Mouse (Mus musculus): ENCODE results near the gene Ccdc74a. TPM values are rescaled to one million over a fixed set of nuclear protein-coding genes. Genes with fewer than 3 reads are reported as not detected.
"Not testable (repeated sequence)": the region's sequence is repeated elsewhere in the genome, so short reads cannot be mapped to it uniquely, and the experiment has no call there.

Ccdc74a gene
- total RNA-seq (2014; fragmentation: Nextera tagmentation), result not detected in 2 replicates
- total RNA-seq (2017), result not detected in 2 replicates

DNA sequence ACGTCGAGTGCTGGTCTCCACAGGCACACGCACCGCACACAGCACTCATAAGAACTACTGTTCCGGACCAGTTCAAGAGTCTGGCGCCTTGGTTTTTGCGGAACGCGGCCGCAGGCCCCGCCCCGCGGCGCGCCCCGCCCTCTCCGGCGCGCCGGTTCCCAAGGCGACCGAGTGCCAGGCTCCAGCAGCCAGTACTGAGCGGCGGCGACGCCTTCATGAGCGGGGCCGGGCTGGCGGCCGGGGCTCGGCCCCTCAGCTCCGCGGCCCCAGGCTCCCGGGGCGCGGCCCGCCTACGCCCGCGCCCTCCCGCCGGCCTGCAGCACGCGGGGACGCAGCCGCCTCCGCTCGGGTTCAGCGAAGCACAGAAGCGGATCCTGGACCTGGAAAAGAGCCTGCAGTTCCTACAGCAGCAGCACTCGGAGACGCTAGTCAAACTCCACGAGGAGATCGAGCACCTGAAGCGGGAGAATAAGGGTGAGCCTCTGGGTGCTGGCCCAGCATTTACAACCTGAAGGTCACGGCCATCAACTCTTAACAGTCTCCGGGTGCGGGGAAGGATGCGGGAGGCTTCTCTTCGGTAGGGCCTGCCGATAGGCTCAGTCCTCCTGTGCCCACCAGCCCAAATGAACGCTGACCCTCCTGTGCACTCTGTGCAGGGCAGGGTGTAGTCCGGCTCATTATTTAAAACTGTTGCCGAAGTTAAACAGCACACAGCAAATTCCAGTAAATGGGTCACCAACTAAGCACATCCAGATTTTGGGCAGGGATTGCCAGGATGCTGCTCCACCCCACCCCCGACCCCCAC, at the start of gene Ccdc74a:
Gene Ccdc74a (plus strand): TSS at position 161 of the 805 bp plus-strand sequence.
- peak; percentile 90 for ATAC-seq (replicated peaks; ENCODE audit: poor library complexity, severe bottlenecking)

DNA sequence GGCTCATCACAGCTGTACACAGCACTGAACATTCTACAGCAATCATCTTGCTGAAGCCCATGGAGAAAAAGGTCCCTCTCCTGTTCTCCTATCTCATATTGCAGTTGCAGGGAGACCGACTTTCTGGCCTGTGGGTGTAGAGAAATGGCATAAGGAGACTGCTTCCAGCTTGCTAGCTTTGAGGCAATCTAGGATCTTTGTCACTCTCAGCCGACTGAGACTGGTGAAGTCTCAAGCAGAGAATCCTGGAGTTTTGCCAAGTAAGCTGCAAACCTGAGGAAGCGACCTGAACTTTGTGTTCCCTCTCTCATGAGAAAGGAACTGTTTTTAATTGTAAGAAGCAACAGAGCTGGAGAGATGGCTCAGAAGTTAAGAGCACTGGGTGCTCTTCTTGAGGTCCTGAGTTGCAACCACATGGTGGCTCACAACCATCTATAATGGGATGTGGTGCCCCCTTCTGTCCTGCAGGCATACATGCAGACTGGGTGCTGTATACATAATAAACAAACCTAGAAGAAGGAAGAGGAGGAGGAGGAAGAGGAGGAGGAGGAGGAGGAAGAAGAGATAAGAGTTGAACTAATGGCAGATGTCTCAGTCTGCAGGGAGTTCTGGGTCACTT, 45.2 kb upstream of the Ccdc74a start:
- peak; percentile 53; the same call in 1 of the 2 replicates for ATAC-seq (replicated peaks; ENCODE audit: poor library complexity, severe bottlenecking)

DNA sequence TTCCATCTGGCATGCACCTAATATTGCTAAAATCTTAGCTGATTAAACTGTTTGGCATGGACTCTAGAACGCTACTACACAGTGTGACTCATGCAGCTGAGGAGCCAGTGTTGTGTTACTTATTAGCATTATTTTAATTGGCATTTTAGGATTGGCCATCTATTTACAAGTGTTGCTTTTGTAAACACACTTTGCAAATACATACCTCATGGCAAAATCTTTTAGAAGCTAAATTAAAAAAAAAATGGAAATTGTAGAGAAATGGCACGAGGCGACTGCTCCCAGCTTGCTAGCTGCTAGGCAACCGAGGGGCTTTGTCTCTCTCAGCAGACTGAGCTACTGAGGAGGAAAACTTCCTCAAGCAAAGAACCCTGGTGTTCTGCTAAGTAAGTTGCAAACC, 41.3 kb upstream of the Ccdc74a start:
- no peak for ATAC-seq (replicated peaks; ENCODE audit: poor library complexity, severe bottlenecking)

DNA sequence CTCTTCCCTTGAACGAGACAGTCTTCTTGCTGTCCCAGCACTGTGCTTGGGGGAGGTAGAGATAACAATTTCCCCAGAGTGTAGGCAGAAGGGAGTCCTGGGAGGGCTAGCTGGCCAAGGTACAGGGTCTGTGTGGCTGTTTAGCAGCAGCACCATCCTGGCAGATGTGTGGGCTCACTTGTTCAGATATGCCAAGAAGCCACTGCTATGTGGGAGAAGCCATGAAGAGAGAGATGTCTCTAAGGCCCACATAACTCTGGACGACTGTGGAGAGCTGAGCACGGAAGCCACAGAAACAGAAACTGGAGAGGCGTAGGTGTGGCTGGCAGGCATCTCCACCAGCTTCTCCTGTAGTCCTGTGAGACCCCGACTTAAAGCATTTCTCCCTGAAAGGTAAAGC, 40.6 kb upstream of the Ccdc74a start:
- no peak for ATAC-seq (replicated peaks; ENCODE audit: poor library complexity, severe bottlenecking)

DNA sequence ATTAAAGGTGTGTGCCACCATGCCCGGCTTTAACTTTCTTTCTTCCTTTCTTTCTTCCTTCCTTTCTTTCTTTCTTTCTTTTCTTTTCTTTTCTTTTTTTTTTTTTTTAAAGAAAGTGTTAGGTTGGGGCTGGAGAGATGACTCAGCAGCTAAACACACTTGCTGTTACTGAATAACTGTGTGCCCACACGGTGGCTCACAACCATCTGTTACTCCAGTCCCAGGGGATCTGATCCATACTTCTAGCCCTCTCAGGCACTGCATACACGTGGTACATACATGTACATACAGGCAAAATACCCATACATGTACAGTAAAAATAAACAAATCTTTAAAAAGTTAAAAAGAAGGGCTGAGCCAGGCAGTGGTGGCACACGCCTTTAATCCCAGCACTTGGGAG, 34.9 kb upstream of the Ccdc74a start:
- ATAC-seq (replicated peaks; ENCODE audit: poor library complexity, severe bottlenecking), result no peak

DNA sequence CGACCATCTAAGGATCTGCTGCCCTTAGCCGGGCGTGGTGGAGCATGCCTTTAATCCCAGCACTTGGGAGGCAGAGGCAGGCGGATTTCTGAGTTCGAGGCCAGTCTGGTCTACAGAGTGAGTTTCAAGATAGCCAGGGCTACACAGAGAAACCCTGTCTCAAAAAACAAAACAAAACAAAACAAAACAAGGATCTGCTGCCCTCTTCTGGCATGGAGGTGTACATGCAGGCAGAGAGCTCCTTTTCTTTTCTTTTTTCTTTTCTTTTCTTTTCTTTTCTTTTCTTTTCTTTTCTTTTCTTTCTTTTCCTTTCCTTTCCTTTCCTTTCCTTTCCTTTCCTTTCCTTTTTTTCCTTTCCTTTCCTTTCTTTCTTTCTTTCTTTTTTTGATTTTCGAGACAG, 31.5 kb upstream of the Ccdc74a start:
- ATAC-seq (replicated peaks; ENCODE audit: poor library complexity, severe bottlenecking), result not testable (repeated sequence)

DNA sequence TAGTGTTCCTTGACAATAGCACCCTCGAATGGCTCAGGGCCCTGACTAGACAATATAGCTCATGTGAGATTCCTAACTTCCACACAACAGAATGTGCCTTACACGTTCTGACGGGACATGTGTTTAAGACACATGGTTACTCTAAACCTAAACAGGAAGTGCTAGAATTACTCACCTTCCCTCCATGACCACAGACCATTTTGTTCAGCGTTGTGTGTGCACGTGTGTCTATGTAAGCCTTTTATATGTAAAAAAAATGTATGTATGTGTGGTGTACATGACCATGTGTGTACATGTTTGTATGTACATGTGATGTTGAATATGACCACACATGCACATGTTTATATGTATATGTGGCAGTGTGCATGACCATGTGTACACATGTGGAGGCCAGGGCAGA, 30.1 kb upstream of the Ccdc74a start:
- no peak for ATAC-seq (replicated peaks; ENCODE audit: poor library complexity, severe bottlenecking)

DNA sequence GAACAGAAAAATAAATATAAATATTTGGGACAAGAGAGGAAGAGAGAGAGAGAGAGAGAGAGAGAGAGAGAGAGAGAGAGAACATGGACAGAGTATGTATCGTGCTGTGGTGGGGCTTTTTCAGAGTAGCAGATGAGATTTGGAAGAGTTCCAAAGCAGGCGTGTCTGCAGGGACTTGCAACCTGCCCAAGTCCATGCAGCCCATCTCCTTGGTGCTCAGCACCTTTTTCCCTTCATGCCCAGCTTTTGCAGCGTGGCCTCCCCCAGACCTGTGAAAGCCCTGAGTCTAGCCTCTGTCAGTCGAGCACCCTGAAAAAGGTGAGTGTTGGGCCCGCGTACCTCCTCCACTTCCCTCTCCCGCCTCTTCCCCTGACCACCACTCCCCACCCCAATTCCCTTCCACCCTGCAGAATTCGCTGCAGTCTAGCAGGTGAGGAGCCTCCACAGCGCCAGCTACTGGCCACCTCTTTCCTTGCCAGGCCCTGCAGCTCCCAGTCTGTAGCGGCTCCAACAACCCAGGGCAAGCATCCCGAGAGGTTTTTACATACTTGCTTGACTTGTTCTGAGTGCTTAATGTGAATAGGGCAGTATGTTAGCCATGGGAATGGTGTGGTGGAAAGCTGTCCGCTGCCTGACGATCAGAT, 28.2 kb upstream of the Ccdc74a start:
- peak; percentile 82 for ATAC-seq (replicated peaks; ENCODE audit: poor library complexity, severe bottlenecking)

DNA sequence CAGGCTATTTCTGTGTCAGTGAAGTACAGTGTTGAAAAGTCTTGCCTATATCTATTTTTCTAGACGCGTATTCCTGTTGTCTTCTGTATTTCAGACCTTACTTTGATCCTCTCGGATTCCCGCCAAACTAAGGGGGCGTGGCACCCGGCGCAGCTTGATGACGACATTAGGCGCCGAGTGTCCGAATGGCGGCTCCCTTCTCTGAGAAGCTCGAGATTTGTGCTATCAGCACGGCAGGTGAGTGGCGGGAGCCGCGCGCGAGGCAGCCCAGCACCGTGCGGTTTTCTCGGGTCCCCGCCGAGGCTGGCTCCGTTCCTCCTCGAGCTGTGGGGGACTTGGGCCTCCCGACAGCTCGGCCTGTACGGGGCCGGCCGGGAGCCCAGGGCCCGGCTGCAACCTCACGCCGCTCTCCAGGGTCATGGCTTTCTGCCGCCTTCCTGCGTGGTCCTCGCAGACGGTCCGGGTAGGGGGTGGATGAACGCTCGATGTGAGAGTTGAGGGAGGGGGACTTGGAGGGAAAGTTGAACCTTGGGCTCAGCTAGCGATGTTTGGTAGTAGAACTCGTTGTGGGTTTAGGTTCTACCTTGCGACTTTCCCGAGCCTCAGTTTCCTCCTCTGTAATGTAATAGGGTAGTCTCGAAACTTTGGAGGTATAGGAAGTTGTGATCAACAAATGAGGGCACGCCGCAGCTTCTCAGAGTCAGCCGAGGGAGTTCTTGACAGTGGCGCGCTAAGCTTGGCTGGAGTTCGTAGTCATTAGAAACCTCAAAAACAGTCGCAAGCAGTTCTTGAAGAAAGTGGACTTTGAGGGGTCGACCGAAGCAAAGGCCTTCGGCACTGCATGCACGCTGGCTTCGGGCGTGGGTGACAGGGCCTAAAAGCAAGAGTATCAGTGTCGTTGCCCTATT, 26.8 kb upstream of the Ccdc74a start, which contains the start of gene Smpd4:
Gene Smpd4 (plus strand): TSS at position 157 of the 908 bp plus-strand sequence.
- ATAC-seq (replicated peaks; ENCODE audit: poor library complexity, severe bottlenecking), result peak; percentile 78

DNA sequence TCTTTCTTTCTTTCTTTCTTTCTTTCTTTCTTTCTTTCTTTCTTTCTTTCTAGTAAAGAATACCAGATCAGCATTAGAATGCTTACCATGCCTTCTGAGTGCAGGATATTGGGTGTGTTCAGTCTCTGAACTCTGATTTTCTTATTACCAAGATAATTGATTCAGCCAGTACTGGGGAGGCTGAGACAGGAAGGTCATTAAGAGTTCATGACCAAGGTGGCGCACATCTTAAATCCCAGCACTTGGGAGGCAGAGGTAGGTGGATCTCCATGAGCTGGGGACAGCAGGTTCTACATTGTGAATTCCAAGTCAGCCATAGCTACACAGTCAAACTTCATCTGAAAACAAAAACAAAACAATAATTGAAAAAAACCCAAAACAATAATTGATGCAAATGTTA, 24.3 kb upstream of the Ccdc74a start:
- no peak for ATAC-seq (replicated peaks; ENCODE audit: poor library complexity, severe bottlenecking)

DNA sequence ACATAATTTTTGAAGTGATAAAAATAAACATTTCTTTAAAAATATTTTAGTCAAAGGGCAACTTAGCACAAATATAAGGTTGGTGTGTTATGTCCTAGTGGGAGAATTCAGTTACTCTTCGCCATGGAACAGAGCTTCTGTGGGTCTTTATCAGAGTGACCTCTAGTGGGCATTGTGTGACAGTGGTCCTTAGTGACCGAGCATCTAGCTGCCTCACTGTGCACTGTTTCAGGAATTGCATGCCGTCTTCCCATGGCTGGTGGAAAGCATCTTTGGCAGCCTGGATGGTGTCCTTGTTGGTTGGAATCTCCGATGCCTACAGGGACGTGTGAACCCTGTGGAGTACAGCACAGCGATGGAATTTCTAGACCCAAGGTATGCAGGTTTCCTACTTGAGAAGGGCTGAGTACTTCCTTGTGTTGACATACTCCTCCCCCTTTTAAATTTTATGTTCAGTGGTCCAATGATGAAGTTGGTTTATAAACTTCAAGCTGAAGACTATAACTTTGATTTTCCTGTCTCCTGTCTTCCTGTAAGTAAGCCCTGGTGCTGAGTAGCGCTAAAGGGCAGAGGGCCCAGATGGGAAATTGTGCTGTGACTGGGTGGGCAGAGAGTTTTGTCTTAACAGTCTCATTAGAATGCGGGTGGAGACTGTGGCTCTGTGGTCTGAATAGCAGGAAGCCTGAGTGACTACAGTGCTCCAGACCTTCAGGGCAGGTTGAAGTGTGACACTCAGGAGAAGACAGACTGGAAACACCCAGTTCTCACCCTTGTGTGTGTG, 20.6 kb upstream of the Ccdc74a start:
- ATAC-seq (replicated peaks; ENCODE audit: poor library complexity, severe bottlenecking), result peak; percentile 73

DNA sequence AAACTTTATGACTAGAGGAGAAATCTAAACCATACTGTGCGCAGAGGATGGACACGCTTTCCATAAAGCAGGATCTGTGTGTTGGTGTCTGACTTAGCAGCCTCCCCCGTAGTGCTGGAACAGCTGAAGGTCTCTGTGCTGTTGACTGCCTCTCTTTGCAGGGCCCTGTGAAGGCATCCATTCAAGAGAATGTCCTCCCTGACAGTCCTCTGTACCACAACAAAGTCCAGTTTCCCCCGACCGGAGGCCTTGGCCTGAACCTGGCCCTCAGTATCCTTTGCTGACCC, 20.1 kb upstream of the Ccdc74a start:
- ATAC-seq (replicated peaks; ENCODE audit: poor library complexity, severe bottlenecking), result no peak

DNA sequence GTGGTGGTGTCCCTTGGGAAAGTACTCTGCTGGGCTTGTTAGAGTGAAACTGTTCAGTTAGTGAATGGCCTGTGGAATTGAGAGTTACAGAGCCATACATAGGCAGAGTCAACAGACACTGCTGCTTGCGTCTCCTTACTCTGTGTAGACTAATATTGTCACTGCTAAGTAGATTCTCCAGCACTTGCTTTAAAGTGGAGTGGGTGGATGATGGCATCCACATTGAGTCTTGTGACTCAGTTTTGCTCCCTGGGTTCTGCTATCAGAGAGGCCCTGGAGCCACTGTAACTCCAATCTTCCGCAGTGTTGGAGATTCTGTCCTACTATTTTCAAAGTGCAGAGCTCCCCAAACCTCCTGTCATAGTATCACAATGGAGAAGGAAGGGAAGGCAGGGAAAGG, 13.7 kb upstream of the Ccdc74a start:
- no peak for ATAC-seq (replicated peaks; ENCODE audit: poor library complexity, severe bottlenecking)

DNA sequence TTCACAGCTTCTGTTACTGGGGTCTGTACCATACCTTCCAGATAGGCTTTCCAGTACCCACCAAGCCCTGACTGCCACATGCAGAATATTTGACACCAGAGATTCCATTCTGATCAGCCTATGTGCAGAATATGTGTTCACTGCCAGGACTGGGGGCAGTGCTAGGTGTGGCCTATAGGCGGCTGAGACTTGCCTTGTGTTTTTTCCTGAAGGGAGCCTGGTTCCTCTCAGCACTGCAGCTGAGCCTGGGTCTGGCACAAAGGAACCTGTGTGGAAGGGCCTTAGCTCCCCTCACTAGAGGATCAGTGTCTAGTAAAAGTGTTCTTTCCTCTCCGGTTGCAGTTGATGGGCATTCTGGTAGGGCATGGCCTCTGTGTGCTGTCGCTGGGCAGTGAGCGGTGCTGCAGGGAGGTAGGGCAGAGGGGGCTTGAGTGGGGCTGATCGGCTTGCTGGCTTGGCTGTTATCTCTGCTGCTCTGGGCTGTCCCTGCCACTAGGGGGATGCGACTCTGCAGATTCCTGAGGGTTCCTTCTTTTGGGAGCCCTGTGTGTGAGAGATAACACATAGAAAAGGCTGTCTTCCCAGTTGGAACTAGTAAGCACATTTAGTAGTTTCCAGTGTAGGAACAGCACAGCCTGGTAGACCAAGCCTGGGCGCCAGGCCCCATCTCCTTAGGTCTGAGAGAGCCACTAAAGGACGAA, 12.6 kb upstream of the Ccdc74a start:
- ATAC-seq (replicated peaks; ENCODE audit: poor library complexity, severe bottlenecking), result no peak

DNA sequence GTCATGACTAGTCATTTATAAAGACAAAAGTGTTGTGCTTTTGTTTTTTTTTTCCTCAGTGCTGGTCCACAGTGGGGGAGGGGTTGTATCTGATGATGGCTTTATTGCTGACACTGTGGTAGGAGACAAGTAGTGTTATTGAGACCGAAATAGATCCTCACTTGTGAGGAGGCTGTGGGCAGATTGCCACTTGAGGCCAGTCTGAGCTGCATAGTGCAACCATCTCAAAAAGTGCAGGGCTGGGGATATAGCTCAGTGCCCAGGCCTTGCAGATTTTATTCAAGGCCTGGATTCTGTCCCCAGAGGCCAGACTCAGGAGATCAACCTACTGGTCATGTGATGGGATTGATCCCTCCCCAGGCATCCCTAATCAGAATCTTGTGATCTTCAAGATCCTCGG, 9.4 kb upstream of the Ccdc74a start:
- no peak for ATAC-seq (replicated peaks; ENCODE audit: poor library complexity, severe bottlenecking)

DNA sequence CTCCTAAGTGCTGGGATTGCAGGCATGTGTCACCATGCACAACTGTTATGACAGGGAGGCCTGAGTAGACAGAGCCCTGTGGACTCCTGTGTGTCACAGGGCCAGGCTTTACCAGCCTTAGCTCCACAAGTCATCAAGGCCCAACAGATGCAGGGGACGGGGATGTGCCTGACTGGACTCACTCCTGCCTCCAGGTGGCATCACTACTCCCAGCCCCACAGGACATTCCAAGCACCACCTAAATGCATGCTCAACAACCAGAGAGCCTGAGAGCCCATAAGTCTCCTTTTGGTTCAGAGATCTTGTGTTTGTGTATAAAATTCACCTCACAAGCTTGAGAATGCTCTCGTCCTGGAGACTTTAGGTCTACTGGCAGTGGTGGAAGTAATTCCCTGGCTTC, 8.7 kb upstream of the Ccdc74a start:
- no peak for ATAC-seq (replicated peaks; ENCODE audit: poor library complexity, severe bottlenecking)

DNA sequence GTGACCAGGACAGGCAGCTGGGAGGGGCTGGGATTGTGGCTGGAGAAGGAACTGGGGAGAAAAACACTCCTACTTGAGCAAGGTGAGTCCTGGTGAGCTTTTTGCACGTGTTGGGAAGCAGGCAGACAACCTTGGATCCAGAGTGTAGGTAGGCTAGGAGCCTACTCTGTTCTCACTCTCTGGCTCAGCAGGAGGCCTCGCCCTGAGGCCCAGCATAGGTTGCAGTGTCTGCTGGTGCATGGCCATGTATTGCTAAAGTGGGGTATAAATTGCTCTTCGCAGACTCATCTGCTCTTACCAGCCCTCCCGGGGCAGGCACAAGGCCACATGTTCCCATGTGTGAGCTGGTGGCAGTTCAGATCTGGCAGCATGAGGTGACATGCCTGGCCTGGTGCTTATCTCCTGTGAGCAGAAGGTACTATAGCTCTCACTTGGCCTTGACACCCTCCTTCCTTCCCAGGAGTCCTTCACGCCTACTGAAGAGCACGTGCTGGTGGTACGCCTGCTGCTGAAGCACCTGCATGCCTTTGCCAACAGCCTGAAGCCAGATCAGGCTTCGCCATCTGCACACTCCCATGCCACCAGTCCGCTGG, 8.1 kb upstream of the Ccdc74a start:
- ATAC-seq (replicated peaks; ENCODE audit: poor library complexity, severe bottlenecking), result 0 out of 2 replicates have a peak, but pooled peaks have one; percentile 7

DNA sequence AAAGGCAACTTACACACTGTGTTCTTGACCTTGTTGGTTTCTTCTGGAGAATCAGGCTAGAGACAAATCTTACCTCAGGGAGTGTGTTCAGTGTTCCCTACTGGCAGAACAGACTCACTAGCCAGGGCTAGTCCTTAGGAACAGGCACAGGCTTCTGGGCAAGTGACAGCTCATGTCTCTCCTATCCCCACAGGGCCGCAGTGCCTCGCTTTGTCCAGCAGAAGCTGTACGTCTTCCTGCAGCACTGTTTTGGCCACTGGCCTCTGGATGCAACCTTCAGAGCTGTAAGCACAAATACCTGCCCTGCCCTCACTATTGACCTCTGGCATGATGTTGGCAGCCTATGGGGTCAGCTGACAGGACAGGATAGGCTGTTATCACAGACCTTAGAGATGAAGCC, 7.2 kb upstream of the Ccdc74a start:
- ATAC-seq (replicated peaks; ENCODE audit: poor library complexity, severe bottlenecking), result no peak

DNA sequence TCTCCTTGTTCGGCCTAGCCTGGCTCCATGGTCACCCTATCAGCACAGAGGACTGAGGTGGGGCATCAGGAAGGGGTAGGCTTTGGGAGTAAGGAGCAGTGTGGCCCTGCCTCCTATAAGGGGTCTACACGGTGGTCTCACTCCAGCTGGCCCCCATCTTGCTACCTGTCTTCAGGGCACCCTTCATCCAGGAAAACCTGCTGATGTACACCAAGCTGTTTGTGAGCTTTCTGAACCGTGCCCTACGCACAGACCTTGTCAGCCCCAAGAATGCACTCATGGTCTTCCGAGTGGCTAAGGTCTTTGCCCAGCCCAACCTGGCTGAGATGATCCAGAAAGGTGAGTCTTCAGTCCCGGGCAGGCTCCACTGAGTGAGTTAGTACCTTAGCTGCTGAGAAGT, 6.3 kb upstream of the Ccdc74a start:
- ATAC-seq (replicated peaks; ENCODE audit: poor library complexity, severe bottlenecking), result no peak

Data from granulocyte monocyte progenitor cell, adult 5-6 weeks (primary cell).